Comparison of ENCODE assay signal across 8 mouse cellular contexts in genomic region chr13:38290287-38290941, GRCm38 (mm10). TPM values are rescaled to one million over a fixed set of nuclear protein-coding genes. Genes with fewer than 3 reads are reported as not detected.
A peak's percentile ranks its signal among the peaks of the same experiment; 100 is the strongest.
DNase-seq lines count a peak whose midpoint lies in the region; ATAC-seq lines count a peak whose summit lies in the region.

No protein-coding gene starts in this region.

- no peaks in the 10 kb centered on the region for H3K27me3 ChIP-seq in forebrain, embryonic 12.5 days
- no peaks in the 10 kb centered on the region for H3K27me3 ChIP-seq in limb, embryonic 15.5 days

- WGBS in forebrain, embryonic 12.5 days: 29% methylated on average over 21 of the region's 21 CpGs
- WGBS in limb, embryonic 15.5 days: 27% methylated on average over 20 of the region's 21 CpGs

- ATAC-seq in forebrain, embryonic 12.5 days (ENCODE audit: low FRiP score): peak; percentile 51
- no peak for ATAC-seq in limb, embryonic 15.5 days (ENCODE audit: insufficient number of reproducible peaks, low FRiP score, low TSS enrichment, low read depth)

- no peak overlapping the region for H3K27ac ChIP-seq in forebrain, embryonic 12.5 days
- peak overlapping the region; percentile 14; the same call in 1 of the 2 replicates for H3K27ac ChIP-seq in limb, embryonic 15.5 days

- H3K9ac ChIP-seq in forebrain, embryonic 12.5 days: no peak overlapping the region
- no peak overlapping the region for H3K9ac ChIP-seq in limb, embryonic 15.5 days

- H3K36me3 ChIP-seq in forebrain, embryonic 12.5 days (replicated peaks): no peaks in the 10 kb centered on the region
- H3K36me3 ChIP-seq in limb, embryonic 15.5 days: no peaks in the 10 kb centered on the region

- peaks cover 10% of the 10 kb centered on the region for H3K4me1 ChIP-seq in forebrain, embryonic 12.5 days
- H3K4me1 ChIP-seq in limb, embryonic 15.5 days: peaks cover 13% of the 10 kb centered on the region

- H3K4me3 ChIP-seq in forebrain, embryonic 12.5 days (replicated peaks): no peak overlapping the region
- no peak overlapping the region for H3K4me3 ChIP-seq in limb, embryonic 15.5 days

- peak; percentile 8 for DNase-seq in layer of hippocampus, adult 9-11 months
- no peak for DNase-seq in layer of hippocampus, adult 8-10 months (ENCODE audit: low spot score in 2 of 2)
- DNase-seq in heart, postnatal 14 days: peak; percentile 57 to 60
- DNase-seq in retina, embryonic 14.5 days (ENCODE audit: low spot score): peak; percentile 67
- DNase-seq in thymus, postnatal 14 days: no peak
- DNase-seq in T-cell, adult 2 months (ENCODE audit: low spot score): no peak

- H3K9me3 ChIP-seq in forebrain, embryonic 12.5 days: no peaks in the 10 kb centered on the region
- H3K9me3 ChIP-seq in limb, embryonic 15.5 days: no peaks in the 10 kb centered on the region

- H3K4me2 ChIP-seq in forebrain, embryonic 12.5 days: peak overlapping the region; percentile 34
- H3K4me2 ChIP-seq in limb, embryonic 15.5 days: peak overlapping the region; percentile 3; the same call in 1 of the 2 replicates

- intact Hi-C loops in heart, postnatal 14 days (cut with DNase I): no loop called here

RNA-seq across cellular contexts. Expression of gene Bmp6, which starts 54.5 kb away (rescaled TPM):
- total RNA-seq in layer of hippocampus, adult 8-10 months (2022): 10 to 100 TPM in 2 of 4 experiments, 1 to 10 TPM in 2; 8.8 to 15.4 (median 9.7) TPM
- polyA plus RNA-seq in forebrain, embryonic 12.5 days (2016; fragmentation: Nextera tagmentation; extraction: Ambion mirVana): 1.2 and 1.7 TPM in 2 replicates
- 10 to 100 TPM; 15.8 to 21.5 TPM for total RNA-seq in heart, postnatal 14 days (2021)
- 1.3 and 1.4 TPM in 2 replicates for polyA plus RNA-seq in limb, embryonic 15.5 days (2015; fragmentation: Nextera tagmentation; extraction: Ambion mirVana)

Comparison
In these comparisons a context has a peak if more than half of its experiments do, and no peak if none do; other contexts are left out.
1. DNase-seq: peak in layer of hippocampus, adult 9-11 months (single experiment), heart, postnatal 14 days (2 of 2) and retina, embryonic 14.5 days (single experiment); none in layer of hippocampus, adult 8-10 months (0 of 2), thymus, postnatal 14 days (single experiment) and T-cell, adult 2 months (single experiment).